Mouse (Mus musculus) lung, postnatal 0 days (tissue): ENCODE data around the gene Mrpl16. TPM values are rescaled to one million over a fixed set of nuclear protein-coding genes. Genes with fewer than 3 reads are reported as not detected.

Source experiments
- ATAC-seq: fragments of 200-750 bp; cut with Nextera tagmentation; 2 replicates; pipeline ENCODE4 v1.8.0; 2017; ENCODE audit warnings: moderate library complexity
- DNase-seq: peaks from one replicate; pipeline ENCODE4 v3.0.0-alpha.2; 2016; ENCODE audit warnings: low spot score
- H3K27ac ChIP-seq: fragments of 300-500 bp; sonication (generic); 2 replicates; pipeline ENCODE4 v1.5.1; 2014; ENCODE audit warnings: antibody characterized with exemption, mild to moderate bottlenecking, low read length, mixed read lengths
- H3K27me3 ChIP-seq: fragments of 300-500 bp; sonication (generic); replicated peaks from 2 replicates; pipeline ENCODE4 v1.6.1; 2014; ENCODE audit warnings: low read length, mixed read lengths; ENCODE audit not compliant: insufficient read depth
- H3K36me3 ChIP-seq: fragments of 300-500 bp; sonication (generic); 2 replicates; pipeline ENCODE4 v1.6.1; 2014; ENCODE audit warnings: low read length, mixed read lengths; ENCODE audit not compliant: insufficient read depth
- H3K4me1 ChIP-seq: fragments of 300-500 bp; sonication (generic); 2 replicates; pipeline ENCODE4 v1.6.1; 2014; ENCODE audit warnings: antibody characterized with exemption, low read depth, low read length, mixed read lengths; ENCODE audit not compliant: insufficient read depth
- H3K4me2 ChIP-seq: fragments of 300-500 bp; sonication (generic); replicated peaks from 2 replicates; pipeline ENCODE4 v1.6.1; 2014; ENCODE audit warnings: low read depth, mild to moderate bottlenecking, low read length, moderate library complexity, mixed read lengths
- H3K4me3 ChIP-seq: fragments of 300-500 bp; sonication (generic); 2 replicates; pipeline ENCODE4 v1.5.1; 2014; ENCODE audit warnings: low read depth, low read length
- H3K9ac ChIP-seq: fragments of 300-500 bp; sonication (generic); replicated peaks from 2 replicates; pipeline ENCODE4 v1.6.1; 2014; ENCODE audit warnings: low read depth, mild to moderate bottlenecking
- H3K9me3 ChIP-seq: fragments of 300-500 bp; sonication (generic); 2 replicates; pipeline ENCODE4 v1.6.1; 2016; ENCODE audit warnings: low read length, mixed read lengths
- CTCF ChIP-seq: IDR thresholded peaks from 2 replicates; pipeline ENCODE4 v1.5.1; 2016; ENCODE audit warnings: antibody characterized with exemption, mild to moderate bottlenecking
- EP300 ChIP-seq: IDR thresholded peaks from 2 replicates; pipeline ENCODE4 v1.6.1; 2016; ENCODE audit warnings: antibody characterized with exemption, mild to moderate bottlenecking, control low read depth
- WGBS: fragments of 180-500 bp; shearing (Covaris S2); extraction: QIAGEN DNeasy Blood & Tissue Kit; methylation state at CpG from one replicate; pipeline ENCODE4 v1.1.7; 2014; 5-methylcytosine and 5-hydroxymethylcytosine counted together
- polyA plus RNA-seq: library from polyadenylated mRNA; unstranded; fragments of >200 nt; fragmentation: Nextera tagmentation; extraction: Ambion mirVana; gene quantifications from 2 replicates; pipeline ENCODE4 v1.2.1, GENCODE M21; 2015

Mrpl16 gene
- polyA plus RNA-seq, 1 experiment from 2014 or later = 26.9 TPM

DNA sequence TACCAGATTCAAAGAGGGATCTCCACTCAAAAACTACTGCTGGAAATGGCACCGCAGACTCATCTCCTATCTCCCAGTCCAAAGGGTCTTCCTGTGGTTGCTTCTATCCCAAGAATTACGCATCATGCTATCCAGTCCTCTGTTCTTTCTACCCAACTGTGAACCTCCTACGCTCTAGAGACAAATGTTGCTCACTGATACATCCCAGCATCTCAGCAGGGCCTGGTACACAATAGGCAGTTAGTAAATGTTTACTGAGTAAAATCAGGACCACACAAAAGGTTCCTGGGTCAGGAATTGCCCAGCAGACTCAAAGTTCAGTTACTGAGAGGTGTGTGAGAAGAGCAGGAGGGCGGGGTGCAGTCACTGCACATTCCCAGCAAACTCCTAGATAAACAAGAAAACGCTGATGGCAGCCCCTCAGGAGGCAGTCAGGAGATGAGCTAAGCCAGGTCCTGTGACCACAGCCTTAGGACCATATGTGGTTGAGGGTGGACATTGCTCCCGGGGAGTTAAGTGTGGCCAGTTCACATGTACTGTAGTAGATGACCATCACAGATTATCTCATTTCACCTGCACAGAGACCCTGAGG, 44.6 kb downstream of the Mrpl16 start:
- ATAC-seq = no peak
- WGBS = 75% methylated on average over 6 of the region's 6 CpGs
- H3K27ac ChIP-seq = peak overlapping the region; percentile 12; the same call in 1 of the 2 replicates
- no peak overlapping the region for H3K9ac ChIP-seq
- H3K4me3 ChIP-seq = no peak overlapping the region
- no peak for TF ChIP-seq EP300
- TF ChIP-seq CTCF = no peak
- no peak overlapping the region for H3K4me2 ChIP-seq
- no peak for DNase-seq
- peaks cover 16% of the 10 kb centered on the region for H3K4me1 ChIP-seq
- no peaks in the 10 kb centered on the region for H3K9me3 ChIP-seq
- no peaks in the 10 kb centered on the region for H3K36me3 ChIP-seq
- no peaks in the 10 kb centered on the region for H3K27me3 ChIP-seq

DNA sequence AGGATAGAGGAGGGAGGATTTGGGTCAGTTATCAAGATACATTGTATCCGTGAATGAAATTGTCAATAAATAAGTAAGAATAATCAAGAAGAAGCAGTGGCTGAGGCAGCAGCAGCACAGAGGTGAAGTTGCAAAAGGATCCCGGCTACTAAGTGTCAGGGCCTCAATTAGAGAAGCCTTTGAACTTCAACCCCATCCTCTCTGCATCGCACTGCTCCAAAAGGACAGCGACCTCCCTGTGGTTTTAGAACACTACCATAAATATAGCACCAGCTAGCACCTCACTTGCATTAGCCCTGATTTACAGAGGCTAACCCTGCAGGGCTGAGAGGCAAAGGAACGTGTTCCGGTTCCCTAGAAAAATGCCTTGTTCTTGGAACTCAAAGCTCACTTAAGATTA, 46.5 kb downstream of the Mrpl16 start:
- H3K9me3 ChIP-seq = no peaks in the 10 kb centered on the region
- H3K9ac ChIP-seq = no peak overlapping the region
- H3K36me3 ChIP-seq = no peaks in the 10 kb centered on the region
- DNase-seq = no peak
- WGBS = 51% methylated on average over 6 of the region's 6 CpGs
- TF ChIP-seq EP300 = no peak
- TF ChIP-seq CTCF = no peak
- no peak overlapping the region for H3K27ac ChIP-seq
- H3K27me3 ChIP-seq = no peaks in the 10 kb centered on the region
- H3K4me2 ChIP-seq = peak overlapping the region; percentile 83; the same call in 1 of the 2 replicates
- H3K4me1 ChIP-seq = peaks cover 9% of the 10 kb centered on the region
- ATAC-seq = no peak
- H3K4me3 ChIP-seq = no peak overlapping the region

GRCm38 (mm10) chr19:11817586-11817985, 47.4 kb downstream of the Mrpl16 start:
- TF ChIP-seq EP300 (no peak), CTCF (no peak)
- peaks cover 9% of the 10 kb centered on the region for H3K4me1 ChIP-seq
- peak overlapping the region; percentile 83 for H3K4me2 ChIP-seq
- H3K4me3 ChIP-seq = peak overlapping the region; percentile 77
- no peak for DNase-seq
- H3K36me3 ChIP-seq = no peaks in the 10 kb centered on the region
- H3K27ac ChIP-seq = peak overlapping the region; percentile 92; the same call in 1 of the 2 replicates
- no peaks in the 10 kb centered on the region for H3K27me3 ChIP-seq
- peak overlapping the region; percentile 82; the same call in 1 of the 2 replicates for H3K9ac ChIP-seq
- 16% methylated on average over 5 of the region's 5 CpGs for WGBS
- no peaks in the 10 kb centered on the region for H3K9me3 ChIP-seq
- no peak for ATAC-seq

DNA sequence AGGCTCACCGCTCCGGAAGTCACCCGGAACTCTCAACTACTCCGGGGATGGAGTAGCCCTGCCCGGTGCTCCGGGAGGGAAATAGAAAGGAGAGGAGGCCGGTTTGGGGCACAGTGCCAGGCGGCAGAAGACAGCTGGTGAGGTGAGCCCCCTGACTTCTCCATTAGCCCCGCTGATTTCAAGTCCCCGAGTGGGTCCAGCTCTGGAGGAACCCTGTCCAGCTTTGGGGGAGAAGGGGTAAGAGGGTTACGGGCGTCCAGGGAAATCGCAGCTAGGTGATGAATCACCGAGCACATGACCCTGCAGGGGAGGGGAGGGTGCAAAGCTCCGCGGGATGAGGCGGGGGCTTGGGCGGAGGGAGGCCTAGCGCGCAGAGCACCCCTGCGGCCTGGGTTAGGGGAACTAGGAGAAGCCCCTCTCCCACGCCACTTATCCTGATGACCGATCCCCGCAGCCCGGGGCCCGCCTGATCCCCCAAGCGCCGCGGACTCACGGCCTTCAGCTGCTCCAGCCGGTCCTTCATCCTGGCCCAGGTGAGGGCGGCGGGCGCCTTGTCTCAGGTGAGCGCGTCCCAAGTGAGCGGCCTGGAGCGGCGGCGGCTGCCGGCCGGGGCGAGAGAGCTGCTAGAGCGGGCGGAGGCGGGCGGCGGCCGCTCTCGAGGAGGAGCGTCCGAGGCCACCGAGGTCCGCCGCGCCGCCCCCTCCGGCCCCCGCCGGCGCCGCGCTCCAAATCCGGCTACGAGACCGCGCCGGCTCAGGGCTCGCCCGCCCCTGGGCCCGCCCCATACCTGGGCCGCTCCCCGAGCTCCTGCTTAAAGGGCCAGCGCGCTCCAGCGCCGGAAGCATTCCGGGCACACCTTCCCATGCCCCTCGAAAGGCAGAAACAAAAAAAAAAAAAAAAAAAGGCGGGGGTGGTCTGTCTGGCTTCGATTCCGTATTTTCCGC, 48.3 kb downstream of the Mrpl16 start:
- WGBS = under 1% methylated on average over 74 of the region's 83 CpGs
- Histone ChIP-seq H3K4me3 (peak overlapping the region; percentile 77), H3K36me3 (no peaks in the 10 kb centered on the region), H3K9me3 (no peaks in the 10 kb centered on the region), H3K4me2 (peak overlapping the region; percentile 83), H3K27ac (peak overlapping the region; percentile 92), H3K9ac (peak overlapping the region; percentile 82), H3K4me1 (peaks cover 9% of the 10 kb centered on the region), H3K27me3 (no peaks in the 10 kb centered on the region)
- ATAC-seq (peak; percentile 92), DNase-seq (peak; percentile 81)
- no peak for TF ChIP-seq EP300
- TF ChIP-seq CTCF = no peak

DNA sequence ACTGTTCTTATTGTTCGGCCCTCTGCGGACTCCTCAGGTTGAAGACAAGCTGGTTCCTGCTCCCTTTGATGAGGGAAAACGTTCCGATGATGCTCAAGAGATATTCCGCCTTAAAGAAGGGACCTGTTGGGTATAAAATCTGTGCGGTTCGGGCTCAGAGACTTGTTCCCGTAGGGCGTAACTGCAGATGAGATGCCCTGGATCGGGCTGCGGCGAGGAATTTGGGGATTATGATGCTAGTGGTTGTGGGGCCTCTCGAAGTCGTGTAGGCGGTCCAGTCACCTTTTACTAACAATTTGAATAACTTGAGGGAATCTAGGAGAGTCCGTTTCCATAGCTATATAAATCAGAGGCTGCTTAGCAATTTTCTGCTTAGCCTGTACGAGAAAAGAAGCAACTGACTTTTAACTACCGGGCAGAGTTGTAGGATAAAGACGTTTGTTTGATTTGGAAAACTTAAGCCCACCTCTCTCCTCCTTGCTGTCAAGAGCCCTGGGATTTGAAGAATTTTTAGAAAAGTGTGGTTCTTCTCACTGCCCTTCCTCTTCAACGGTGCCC, 49.0 kb downstream of the Mrpl16 start, which contains the start of gene Stx3:
Gene Stx3, minus strand, starts transcription at position 261 of the 558 bp plus-strand sequence.
- WGBS = under 1% methylated on average over 20 of the region's 20 CpGs
- H3K36me3 ChIP-seq = no peaks in the 10 kb centered on the region
- DNase-seq (peak; percentile 17), ATAC-seq (no peak)
- peak within 1 kb of the TSS; percentile 77 for H3K4me3 ChIP-seq
- H3K9ac ChIP-seq = peak within 1 kb of the TSS; percentile 82
- H3K27ac ChIP-seq = peak within 1 kb of the TSS; percentile 92
- no peaks in the 10 kb centered on the region for H3K9me3 ChIP-seq
- H3K27me3 ChIP-seq = no peaks in the 10 kb centered on the region
- H3K4me2 ChIP-seq = peak within 1 kb of the TSS; percentile 83
- H3K4me1 ChIP-seq = peaks cover 9% of the 10 kb centered on the region
- TF ChIP-seq CTCF = no peak
- no peak for TF ChIP-seq EP300

DNA sequence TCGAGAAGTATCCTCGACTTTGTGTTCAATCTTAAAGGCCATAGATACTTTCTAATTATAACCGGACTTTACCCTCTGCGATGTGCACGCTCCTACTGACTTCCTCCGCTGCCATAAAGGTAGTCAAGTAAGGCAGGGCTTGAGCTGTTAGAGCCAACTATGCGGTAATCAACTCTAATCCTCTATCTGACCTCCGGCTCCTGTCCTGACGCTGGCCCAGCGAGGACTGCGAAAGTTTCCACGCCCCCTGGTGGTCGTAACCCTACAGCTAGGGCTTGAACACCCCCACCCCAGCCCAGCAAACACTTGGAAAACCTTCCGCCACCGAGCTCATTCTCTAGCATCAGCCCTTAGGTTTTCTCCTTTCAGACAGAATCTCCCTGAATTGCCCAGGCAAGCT, 49.6 kb downstream of the Mrpl16 start:
- TF ChIP-seq EP300 (no peak), CTCF (peak; percentile 79)
- Histone ChIP-seq H3K27me3 (no peaks in the 10 kb centered on the region), H3K4me2 (peak overlapping the region; percentile 83), H3K9ac (0 out of 2 replicates have a peak overlapping the region, but pooled peaks have one; percentile 82), H3K27ac (no peak overlapping the region), H3K9me3 (no peaks in the 10 kb centered on the region), H3K36me3 (no peaks in the 10 kb centered on the region), H3K4me1 (peaks cover 9% of the 10 kb centered on the region), H3K4me3 (peak overlapping the region; percentile 77)
- under 1% methylated on average over 15 of the region's 15 CpGs for WGBS
- peak; percentile 89 for DNase-seq
- ATAC-seq = peak; percentile 71
